8 mouse cellular contexts compared by ENCODE assay signal in genomic region chr9:57708068-57708719, GRCm38 (mm10). TPM values are rescaled to one million over a fixed set of nuclear protein-coding genes. Genes with fewer than 3 reads are reported as not detected.
DNase-seq lines count a peak whose midpoint lies in the region; ATAC-seq and TF ChIP-seq lines count a peak whose summit lies in the region.

Edc3 (plus strand) TSS chr9:57708540.

- H3K4me2 ChIP-seq in embryonic facial prominence, embryonic 14.5 days (ENCODE audit: low read depth, low read length): peak within 1 kb of the TSS; percentile 88
- H3K4me2 ChIP-seq in limb, embryonic 11.5 days (ENCODE audit: low read depth, severe bottlenecking): peak within 1 kb of the TSS; percentile 76
- H3K4me2 ChIP-seq in midbrain, embryonic 13.5 days (replicated peaks): peak within 1 kb of the TSS; percentile 88

- H3K9ac ChIP-seq in embryonic facial prominence, embryonic 14.5 days (ENCODE audit: low read depth, low read length): peak within 1 kb of the TSS; percentile 97
- peak within 1 kb of the TSS; percentile 95 for H3K9ac ChIP-seq in heart, adult 2 months (ENCODE audit: low read depth, low read length)
- peak within 1 kb of the TSS; percentile 86 for H3K9ac ChIP-seq in limb, embryonic 11.5 days (ENCODE audit: low read length)
- peak within 1 kb of the TSS; percentile 92 for H3K9ac ChIP-seq in midbrain, embryonic 13.5 days (replicated peaks)

- intact Hi-C loops in heart, adult 2 months (cut with DNase I): loop anchor here (5.0 kb wide), 2 partner anchors 34 to 41 kb away; no protein-coding TSS in a partner anchor

- ATAC-seq in embryonic facial prominence, embryonic 14.5 days (ENCODE audit: low read depth): peak; percentile 95
- peak; percentile 92 for ATAC-seq in limb, embryonic 11.5 days (ENCODE audit: insufficient number of reproducible peaks, low FRiP score, low TSS enrichment, low read depth)
- peak; percentile 96 for ATAC-seq in midbrain, embryonic 13.5 days

- TF ChIP-seq POLR2A in heart, adult 2 months (IDR thresholded peaks at IDR 0.05; ENCODE audit: insufficient read depth, low read depth, low read length): peak; percentile 73
- TF ChIP-seq POLR2A in kidney, adult 2 months (IDR thresholded peaks at IDR 0.05; ENCODE audit: low read depth, low read length): no peak
- no peak; the same call in 1 of the 2 replicates for TF ChIP-seq POLR2A in small intestine, adult 2 months (IDR thresholded peaks at IDR 0.05; ENCODE audit: low read depth, low read length)

- peaks cover 3% of the 10 kb centered on the region; the same call in 1 of the 2 replicates for H3K79me2 ChIP-seq in heart, adult 2 months (replicated peaks; ENCODE audit: control insufficient read depth, insufficient read depth, low read length)

- H3K27me3 ChIP-seq in embryonic facial prominence, embryonic 14.5 days (replicated peaks; ENCODE audit: control insufficient read depth, insufficient read depth, low read length): no peaks in the 10 kb centered on the region
- H3K27me3 ChIP-seq in heart, adult 2 months (ENCODE audit: control insufficient read depth, insufficient read depth, low read length): no peaks in the 10 kb centered on the region
- H3K27me3 ChIP-seq in kidney, adult 2 months (replicated peaks; ENCODE audit: control insufficient read depth, insufficient read depth, low read length): no peaks in the 10 kb centered on the region
- no peaks in the 10 kb centered on the region for H3K27me3 ChIP-seq in limb, embryonic 11.5 days (ENCODE audit: control insufficient read depth, insufficient read depth, low read length)
- H3K27me3 ChIP-seq in midbrain, embryonic 13.5 days: no peaks in the 10 kb centered on the region
- H3K27me3 ChIP-seq in small intestine, adult 2 months (ENCODE audit: control insufficient read depth, insufficient read depth, low read length): no peaks in the 10 kb centered on the region

- H3K4me3 ChIP-seq in embryonic facial prominence, embryonic 14.5 days (ENCODE audit: low read depth, low read length): peak within 1 kb of the TSS; percentile 95
- H3K4me3 ChIP-seq in heart, adult 2 months: peak within 1 kb of the TSS; percentile 85
- peak within 1 kb of the TSS; percentile 80 for H3K4me3 ChIP-seq in kidney, adult 2 months (ENCODE audit: insufficient read depth, low read depth, low read length)
- peak within 1 kb of the TSS; percentile 88 for H3K4me3 ChIP-seq in limb, embryonic 11.5 days (ENCODE audit: low read depth, low read length)
- H3K4me3 ChIP-seq in midbrain, embryonic 13.5 days (replicated peaks): peak within 1 kb of the TSS; percentile 93
- peak within 1 kb of the TSS; percentile 97 for H3K4me3 ChIP-seq in small intestine, adult 2 months (ENCODE audit: low read depth, low read length)

- no peak for TF ChIP-seq CTCF in heart, adult 2 months (IDR thresholded peaks at IDR 0.05)
- no peak for TF ChIP-seq CTCF in kidney, adult 2 months (conservative IDR thresholded peaks at IDR 0.05; ENCODE audit: insufficient read depth, insufficient read length, low read depth, low read length)
- no peak for TF ChIP-seq CTCF in small intestine, adult 2 months (IDR thresholded peaks at IDR 0.05; ENCODE audit: extremely low read depth, insufficient read length, insufficient replicate concordance, low read depth, low read length)

- H3K27ac ChIP-seq in embryonic facial prominence, embryonic 14.5 days (replicated peaks; ENCODE audit: low read depth, low read length): peak within 1 kb of the TSS; percentile 83
- peak within 1 kb of the TSS; percentile 90 for H3K27ac ChIP-seq in heart, adult 2 months
- H3K27ac ChIP-seq in kidney, adult 2 months (ENCODE audit: insufficient read depth, low read depth, low read length): peak within 1 kb of the TSS; percentile 58
- peak within 1 kb of the TSS; percentile 53; the same call in 1 of the 2 replicates for H3K27ac ChIP-seq in limb, embryonic 11.5 days (replicated peaks; ENCODE audit: low read depth, low read length)
- H3K27ac ChIP-seq in midbrain, embryonic 13.5 days: peak within 1 kb of the TSS; percentile 81
- H3K27ac ChIP-seq in small intestine, adult 2 months (ENCODE audit: insufficient read depth, low read depth, low read length): peak within 1 kb of the TSS; percentile 78

- 0 out of 2 replicates have a peak, but pooled peaks cover 2% of the 10 kb centered on the region for H3K36me3 ChIP-seq in embryonic facial prominence, embryonic 14.5 days (ENCODE audit: control insufficient read depth, insufficient read depth, low read length)
- no peaks in the 10 kb centered on the region; the same call in 1 of the 2 replicates for H3K36me3 ChIP-seq in heart, adult 2 months (ENCODE audit: control insufficient read depth, insufficient read depth, low read length)
- no peaks in the 10 kb centered on the region; the same call in 1 of the 2 replicates for H3K36me3 ChIP-seq in kidney, adult 2 months (ENCODE audit: control insufficient read depth, insufficient read depth, low read length)
- no peaks in the 10 kb centered on the region for H3K36me3 ChIP-seq in limb, embryonic 11.5 days (ENCODE audit: control insufficient read depth, insufficient read depth, low read length)
- H3K36me3 ChIP-seq in midbrain, embryonic 13.5 days: peaks cover 2% of the 10 kb centered on the region; the same call in 1 of the 2 replicates
- peaks cover 6% of the 10 kb centered on the region for H3K36me3 ChIP-seq in small intestine, adult 2 months (ENCODE audit: control insufficient read depth, insufficient read depth, low read length)

- peaks cover 5% of the 10 kb centered on the region; the same call in 1 of the 2 replicates for H3K9me3 ChIP-seq in embryonic facial prominence, embryonic 14.5 days (ENCODE audit: control insufficient read depth, low read length)
- H3K9me3 ChIP-seq in limb, embryonic 11.5 days (ENCODE audit: control insufficient read depth, low read length): no peaks in the 10 kb centered on the region
- no peaks in the 10 kb centered on the region for H3K9me3 ChIP-seq in midbrain, embryonic 13.5 days

- no peak for TF ChIP-seq EP300 in heart, adult 2 months (IDR thresholded peaks at IDR 0.05; ENCODE audit: insufficient read depth, low read depth, low read length)

- H3K4me1 ChIP-seq in embryonic facial prominence, embryonic 14.5 days (ENCODE audit: control insufficient read depth, insufficient read depth, low read length): peaks cover 8% of the 10 kb centered on the region
- peaks cover 1% of the 10 kb centered on the region; the same call in 1 of the 2 replicates for H3K4me1 ChIP-seq in heart, adult 2 months (ENCODE audit: control insufficient read depth, insufficient read depth, low read length)
- no peaks in the 10 kb centered on the region; the same call in 1 of the 2 replicates for H3K4me1 ChIP-seq in kidney, adult 2 months (ENCODE audit: control insufficient read depth, insufficient read depth, low read length)
- peaks cover 6% of the 10 kb centered on the region; the same call in 1 of the 2 replicates for H3K4me1 ChIP-seq in limb, embryonic 11.5 days (ENCODE audit: control insufficient read depth, insufficient read depth, low read length)
- peaks cover 15% of the 10 kb centered on the region for H3K4me1 ChIP-seq in midbrain, embryonic 13.5 days (replicated peaks)
- H3K4me1 ChIP-seq in small intestine, adult 2 months (ENCODE audit: control insufficient read depth, insufficient read depth, insufficient read length, low read length): peaks cover 8% of the 10 kb centered on the region

- 1% methylated on average over 20 of the region's 23 CpGs for WGBS in embryonic facial prominence, embryonic 14.5 days
- WGBS in heart, adult 2 months: 0% methylated on average over 23 of the region's 23 CpGs
- WGBS in kidney, adult 2 months: 1% methylated on average over 23 of the region's 23 CpGs
- under 1% methylated on average over 23 of the region's 23 CpGs for WGBS in limb, embryonic 11.5 days
- WGBS in midbrain, embryonic 13.5 days: under 1% methylated on average over 23 of the region's 23 CpGs
- under 1% methylated on average over 23 of the region's 23 CpGs for WGBS in small intestine, adult 2 months

- DNase-seq in 416B (ENCODE audit: low read depth): peak; percentile 96
- peak; percentile 83 to 91 for DNase-seq in adrenal gland, postnatal 4 days (ENCODE audit: low spot score in 2 of 2)
- peak; percentile 95 for DNase-seq in embryonic facial prominence, embryonic 14.5 days (ENCODE audit: low spot score)
- peak; percentile 89 to 92 for DNase-seq in heart, adult 2 months
- DNase-seq in kidney, adult 2 months: peak; percentile 93
- DNase-seq in limb, embryonic 11.5 days (ENCODE audit: low spot score): peak; percentile 97

RNA-seq across cellular contexts. Expression of gene Edc3, which starts in this region (rescaled TPM):
- total RNA-seq in adrenal gland, postnatal 4 days (2021): 10 to 100 TPM; 19.0 to 20.4 TPM
- polyA plus RNA-seq in embryonic facial prominence, embryonic 14.5 days (2014; fragmentation: Nextera tagmentation; extraction: Ambion mirVana): 22.1 and 25.0 TPM in 2 replicates
- 1 to 10 TPM; 5.3 to 5.7 TPM for total RNA-seq in heart, adult 2 months (2021)
- polyA plus RNA-seq in heart, adult 2 months (2012; rRNA removed): 5.5 and 6.6 TPM in 2 replicates
- 7.9 and 8.4 TPM in 2 replicates for polyA plus RNA-seq in kidney, adult 2 months (2012; rRNA removed)
- polyA plus RNA-seq in limb, embryonic 11.5 days (2014; fragmentation: Nextera tagmentation; extraction: Ambion mirVana): 29.2 and 31.7 TPM in 2 replicates
- 38.1 and 40.1 TPM in 2 replicates for polyA plus RNA-seq in midbrain, embryonic 13.5 days (2015; fragmentation: Nextera tagmentation; extraction: Ambion mirVana)
- polyA plus RNA-seq in small intestine, adult 2 months (2012; rRNA removed): 3.7 and 8.0 TPM in 2 replicates

Comparison
In these comparisons a context has a peak if more than half of its experiments do, and no peak if none do; other contexts are left out.
1. Peak in every context shown above with its lines: DNase-seq, ATAC-seq, H3K4me3 ChIP-seq and H3K27ac ChIP-seq.